Mouse (Mus musculus) limb, embryonic 11.5 days (tissue): Measurements from ENCODE around the gene Zfp11. TPM values are rescaled to one million over a fixed set of nuclear protein-coding genes. Genes with fewer than 3 reads are reported as not detected.
"Not testable (repeated sequence)": the region's sequence is repeated elsewhere in the genome, so short reads cannot be mapped to it uniquely, and the experiment has no call there.

Source experiments
- ATAC-seq: fragments of 200-750 bp; cut with Nextera tagmentation; 2 replicates; pipeline ENCODE4 v1.8.0; 2017; ENCODE audit warnings: low read depth; ENCODE audit not compliant: insufficient number of reproducible peaks, low FRiP score, low TSS enrichment
- DNase-seq: peaks from one replicate; pipeline ENCODE4 v3.0.0-alpha.2; 2015; ENCODE audit warnings: low spot score
- H3K27ac ChIP-seq: fragments of 300-500 bp; sonication (generic); replicated peaks from 2 replicates; pipeline ENCODE4 v1.5.1; 2014; ENCODE audit warnings: low read depth, mild to moderate bottlenecking, low read length
- H3K27me3 ChIP-seq: fragments of 300-500 bp; sonication (generic); 2 replicates; pipeline ENCODE4 v1.6.1; 2014; ENCODE audit warnings: mild to moderate bottlenecking, low read length, mixed read lengths; ENCODE audit not compliant: control insufficient read depth, insufficient read depth
- H3K36me3 ChIP-seq: fragments of 300-500 bp; sonication (generic); 2 replicates; pipeline ENCODE4 v1.6.1; 2014; ENCODE audit warnings: mild to moderate bottlenecking, low read length, moderate library complexity, mixed read lengths; ENCODE audit not compliant: control insufficient read depth, insufficient read depth
- H3K4me1 ChIP-seq: fragments of 300-500 bp; sonication (generic); 2 replicates; pipeline ENCODE4 v1.6.1; 2014; ENCODE audit warnings: low read length, mixed read lengths; ENCODE audit not compliant: control insufficient read depth, insufficient read depth
- H3K4me2 ChIP-seq: fragments of 300-500 bp; sonication (generic); 2 replicates; pipeline ENCODE4 v1.6.1; 2014; ENCODE audit warnings: low read depth, mild to moderate bottlenecking, moderate library complexity; ENCODE audit not compliant: severe bottlenecking
- H3K4me3 ChIP-seq: fragments of 300-500 bp; sonication (generic); 2 replicates; pipeline ENCODE4 v1.5.1; 2014; ENCODE audit warnings: low read depth, low read length
- H3K9ac ChIP-seq: fragments of 300-500 bp; sonication (generic); 2 replicates; pipeline ENCODE4 v1.6.1; 2014; ENCODE audit warnings: mild to moderate bottlenecking, low read length
- H3K9me3 ChIP-seq: fragments of 300-500 bp; sonication (generic); 2 replicates; pipeline ENCODE4 v1.6.1; 2016; ENCODE audit warnings: low read length; ENCODE audit not compliant: control insufficient read depth
- WGBS: fragments of 180-500 bp; shearing (Covaris S2); extraction: QIAGEN DNeasy Blood & Tissue Kit; methylation state at CpG from one replicate; pipeline ENCODE4 v1.1.7; 2014; 5-methylcytosine and 5-hydroxymethylcytosine counted together
- polyA plus RNA-seq: library from polyadenylated mRNA; unstranded; fragments of >200 nt; fragmentation: Nextera tagmentation; extraction: Ambion mirVana; gene quantifications from 2 replicates; pipeline ENCODE4 v1.2.1, GENCODE M21; 2014

Zfp11 gene
- polyA plus RNA-seq, 1 experiment from 2014 or later = 5.7 TPM

DNA sequence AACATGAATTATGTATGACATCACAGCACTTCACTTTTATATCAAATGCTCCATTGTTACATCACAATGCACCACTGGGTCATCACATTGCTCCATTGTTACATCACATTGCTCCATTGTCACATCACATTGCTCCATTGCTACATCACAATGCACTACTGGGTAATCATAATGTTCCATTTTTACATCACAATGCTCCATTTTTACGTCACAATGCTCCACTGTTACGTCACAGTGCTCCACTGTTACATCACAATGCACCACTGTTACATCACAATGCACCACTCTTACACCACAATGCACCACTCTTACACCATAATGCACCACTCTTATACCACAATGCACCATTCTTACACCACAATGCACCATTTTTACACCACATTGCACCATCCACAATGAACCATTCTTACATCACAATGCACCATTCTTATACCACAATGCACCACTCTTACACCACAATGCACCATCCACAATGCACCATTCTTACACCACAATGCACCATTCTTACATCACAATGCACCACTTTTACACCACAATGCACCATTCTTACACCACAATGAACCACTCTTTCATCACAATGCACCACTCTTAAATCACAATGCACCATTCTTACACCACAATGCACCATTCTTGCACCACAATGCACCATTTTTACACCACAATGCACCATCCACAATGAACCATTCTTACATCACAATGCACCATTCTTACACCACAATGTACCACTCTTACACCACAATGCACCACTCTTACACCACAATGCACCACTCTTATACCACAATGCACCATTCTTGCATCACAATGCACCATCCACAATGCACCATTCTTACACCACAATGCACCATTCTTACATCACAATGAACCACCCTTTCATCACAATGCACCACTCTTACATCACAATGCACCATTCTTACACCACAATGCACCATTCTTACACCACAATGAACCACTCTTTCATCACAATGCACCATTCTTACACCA lies 37.3 kb downstream of the Zfp11 start:
- H3K36me3 ChIP-seq, H3K9ac ChIP-seq, H3K27me3 ChIP-seq, DNase-seq, H3K27ac ChIP-seq, H3K4me2 ChIP-seq, ATAC-seq, H3K4me3 ChIP-seq, H3K9me3 ChIP-seq, H3K4me1 ChIP-seq: not testable (repeated sequence)
- WGBS = 90% methylated on average over 2 of the region's 2 CpGs

DNA sequence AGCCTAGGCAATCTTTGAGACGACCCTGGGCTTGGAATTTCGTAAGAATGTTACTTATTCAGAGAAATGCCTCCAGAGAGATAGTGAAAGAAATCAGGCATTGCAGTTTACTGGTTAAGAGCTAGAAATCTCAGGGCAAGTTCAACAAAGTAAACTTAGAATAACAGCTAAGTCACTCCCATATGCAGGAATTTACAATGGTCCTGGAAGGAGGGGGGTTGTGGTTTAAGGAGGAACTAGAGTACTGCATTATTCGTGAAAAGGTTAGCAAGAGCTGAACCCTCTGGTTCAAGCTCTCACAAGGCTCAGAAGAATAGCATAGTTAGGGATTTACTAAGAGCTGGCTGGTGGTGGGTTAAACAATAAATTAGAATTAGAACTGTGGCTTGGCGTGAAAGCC lies 43.3 kb downstream of the Zfp11 start:
- not testable (repeated sequence) for H3K36me3 ChIP-seq, H3K27me3 ChIP-seq, ATAC-seq, H3K27ac ChIP-seq, DNase-seq, H3K4me2 ChIP-seq, H3K9ac ChIP-seq, H3K9me3 ChIP-seq, H3K4me3 ChIP-seq, H3K4me1 ChIP-seq
- 83% methylated on average over 4 of the region's 4 CpGs for WGBS

GRCm38 (mm10) chr5:129626099-129626498 lies 43.8 kb downstream of the Zfp11 start:
- Histone ChIP-seq H3K4me2 (no peak overlapping the region), H3K9ac (no peak overlapping the region), H3K27me3 (no peaks in the 10 kb centered on the region), H3K27ac (no peak overlapping the region), H3K4me3 (no peak overlapping the region), H3K4me1 (no peaks in the 10 kb centered on the region), H3K9me3 (no peaks in the 10 kb centered on the region), H3K36me3 (no peaks in the 10 kb centered on the region)
- DNase-seq (no peak), ATAC-seq (no peak)
- 83% methylated on average over 6 of the region's 6 CpGs for WGBS

DNA sequence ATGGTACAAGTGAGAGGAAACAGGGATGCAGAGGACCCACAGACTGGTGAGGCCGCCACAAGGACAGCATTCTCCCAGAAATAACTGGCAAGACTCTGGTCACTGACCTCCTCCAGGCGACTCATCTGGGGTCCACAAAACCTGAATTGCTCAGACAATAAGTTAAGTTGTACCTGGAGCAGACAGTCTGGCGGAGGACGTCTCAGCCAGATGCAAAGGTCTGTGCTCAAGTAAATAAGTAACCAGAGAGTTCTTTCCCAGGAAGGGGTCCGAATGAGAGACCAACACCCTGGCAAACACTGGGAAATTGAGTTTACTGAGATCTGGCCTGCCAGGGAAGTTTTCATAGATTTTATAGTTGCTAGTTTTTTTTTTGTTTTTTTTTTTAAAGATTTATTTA lies 48.5 kb downstream of the Zfp11 start:
- H3K4me1 ChIP-seq = no peaks in the 10 kb centered on the region
- WGBS = 84% methylated on average over 5 of the region's 5 CpGs
- DNase-seq (no peak), ATAC-seq (no peak)
- H3K4me2 ChIP-seq = no peak overlapping the region
- H3K9ac ChIP-seq = no peak overlapping the region
- no peak overlapping the region for H3K4me3 ChIP-seq
- no peaks in the 10 kb centered on the region for H3K27me3 ChIP-seq
- no peak overlapping the region for H3K27ac ChIP-seq
- no peaks in the 10 kb centered on the region for H3K9me3 ChIP-seq
- no peaks in the 10 kb centered on the region for H3K36me3 ChIP-seq

- not testable (repeated sequence) for H3K36me3 ChIP-seq, H3K27me3 ChIP-seq, H3K9ac ChIP-seq, H3K9me3 ChIP-seq, H3K4me2 ChIP-seq, H3K4me1 ChIP-seq, H3K27ac ChIP-seq, ATAC-seq, DNase-seq, H3K4me3 ChIP-seq
- WGBS = 63% methylated on average over 9 of the region's 9 CpGs
These were observed 49.3 kb downstream of the Zfp11 start for GRCm38 (mm10) chr5:129620600-129620999.

- Histone ChIP-seq H3K4me1 (no peaks in the 10 kb centered on the region), H3K27ac (no peak overlapping the region), H3K4me2 (no peak overlapping the region), H3K4me3 (no peak overlapping the region), H3K9ac (no peak overlapping the region), H3K27me3 (no peaks in the 10 kb centered on the region), H3K36me3 (no peaks in the 10 kb centered on the region), H3K9me3 (no peaks in the 10 kb centered on the region)
- WGBS = 8% methylated on average over 1 of the region's 1 CpGs
- DNase-seq = peak; percentile 82
- no peak for ATAC-seq
These were observed 58.8 kb downstream of the Zfp11 start for GRCm38 (mm10) chr5:129611060-129611459.

GRCm38 (mm10) chr5:129607476-129607875 lies 62.4 kb downstream of the Zfp11 start:
- ATAC-seq = no peak
- no peaks in the 10 kb centered on the region for H3K9me3 ChIP-seq
- no peak overlapping the region for H3K9ac ChIP-seq

More at GRCm38 (mm10) chr5:129607476-129607875, 62.4 kb downstream of the Zfp11 start:
- H3K27ac ChIP-seq = no peak overlapping the region
- no peak overlapping the region for H3K4me2 ChIP-seq
- H3K4me3 ChIP-seq = no peak overlapping the region
- 77% methylated on average over 8 of the region's 8 CpGs for WGBS
- no peaks in the 10 kb centered on the region for H3K4me1 ChIP-seq
- no peaks in the 10 kb centered on the region for H3K27me3 ChIP-seq
- no peak for DNase-seq
- H3K36me3 ChIP-seq = no peaks in the 10 kb centered on the region
